In genomic region chr1:167393683-167394492, GRCm38 (mm10) we compare ENCODE assay signal across 7 mouse cellular contexts. TPM values are rescaled to one million over a fixed set of nuclear protein-coding genes. Genes with fewer than 3 reads are reported as not detected.
A peak's percentile ranks its signal among the peaks of the same experiment; 100 is the strongest.
DNase-seq lines count a peak whose midpoint lies in the region; ATAC-seq lines count a peak whose summit lies in the region.

Mgst3 (minus strand) TSS chr1:167393841.

- H3K9ac ChIP-seq in embryonic facial prominence, embryonic 11.5 days (replicated peaks; ENCODE audit: low read length): peak within 1 kb of the TSS; percentile 93
- H3K9ac ChIP-seq in midbrain, embryonic 13.5 days (replicated peaks): peak within 1 kb of the TSS; percentile 73

- peak within 1 kb of the TSS; percentile 78 for H3K4me2 ChIP-seq in embryonic facial prominence, embryonic 11.5 days (ENCODE audit: low read depth, low read length)
- H3K4me2 ChIP-seq in midbrain, embryonic 13.5 days (replicated peaks): peak within 1 kb of the TSS; percentile 87

- H3K9me3 ChIP-seq in embryonic facial prominence, embryonic 11.5 days (replicated peaks; ENCODE audit: control insufficient read depth, low read length): no peaks in the 10 kb centered on the region
- no peaks in the 10 kb centered on the region for H3K9me3 ChIP-seq in limb, embryonic 10.5 days (replicated peaks)
- no peaks in the 10 kb centered on the region for H3K9me3 ChIP-seq in midbrain, embryonic 13.5 days

- H3K4me3 ChIP-seq in embryonic facial prominence, embryonic 11.5 days (ENCODE audit: low read depth, low read length): peak within 1 kb of the TSS; percentile 61
- H3K4me3 ChIP-seq in limb, embryonic 10.5 days: peak within 1 kb of the TSS; percentile 80
- peak within 1 kb of the TSS; percentile 67 for H3K4me3 ChIP-seq in midbrain, embryonic 13.5 days (replicated peaks)

- peaks cover 5% of the 10 kb centered on the region; the same call in 1 of the 2 replicates for H3K27me3 ChIP-seq in embryonic facial prominence, embryonic 11.5 days (ENCODE audit: control insufficient read depth, insufficient read depth, low read length)
- H3K27me3 ChIP-seq in limb, embryonic 10.5 days (ENCODE audit: low read depth, poor library complexity, severe bottlenecking): peaks cover 39% of the 10 kb centered on the region
- peaks cover 25% of the 10 kb centered on the region for H3K27me3 ChIP-seq in midbrain, embryonic 13.5 days

- peaks cover 3% of the 10 kb centered on the region; the same call in 1 of the 2 replicates for H3K4me1 ChIP-seq in embryonic facial prominence, embryonic 11.5 days (ENCODE audit: control insufficient read depth, insufficient read depth, low read length)
- peaks cover 15% of the 10 kb centered on the region for H3K4me1 ChIP-seq in limb, embryonic 10.5 days
- peaks cover 14% of the 10 kb centered on the region for H3K4me1 ChIP-seq in midbrain, embryonic 13.5 days (replicated peaks)

- H3K27ac ChIP-seq in embryonic facial prominence, embryonic 11.5 days (replicated peaks; ENCODE audit: low read depth, low read length): peak within 1 kb of the TSS; percentile 78; the same call in 1 of the 2 replicates
- peak within 1 kb of the TSS; percentile 98 for H3K27ac ChIP-seq in limb, embryonic 10.5 days
- H3K27ac ChIP-seq in midbrain, embryonic 13.5 days: peak within 1 kb of the TSS; percentile 77

- WGBS in embryonic facial prominence, embryonic 11.5 days: under 1% methylated on average over 45 of the region's 45 CpGs
- under 1% methylated on average over 45 of the region's 45 CpGs for WGBS in limb, embryonic 10.5 days
- under 1% methylated on average over 45 of the region's 45 CpGs for WGBS in midbrain, embryonic 13.5 days

- peak; percentile 96 for DNase-seq in adrenal gland, postnatal 14 days
- peak; percentile 96 for DNase-seq in embryonic facial prominence, embryonic 11.5 days (ENCODE audit: low spot score)
- DNase-seq in kidney, adult 11 months: peak; percentile 94
- peak; percentile 95 for DNase-seq in limb, embryonic 10.5 days (ENCODE audit: low spot score)
- DNase-seq in spleen, adult 12 weeks (ENCODE audit: low spot score): peak; percentile 99

- ATAC-seq in embryonic facial prominence, embryonic 11.5 days (replicated peaks; ENCODE audit: insufficient number of reproducible peaks, low FRiP score, low TSS enrichment, low read depth): peak; percentile 93
- peak; percentile 74 for ATAC-seq in granulocyte monocyte progenitor cell, adult 5-6 weeks (replicated peaks; ENCODE audit: poor library complexity, severe bottlenecking)
- ATAC-seq in midbrain, embryonic 13.5 days: peak; percentile 96

- no peaks in the 10 kb centered on the region for H3K36me3 ChIP-seq in embryonic facial prominence, embryonic 11.5 days (replicated peaks; ENCODE audit: control insufficient read depth, insufficient read depth, low read depth, low read length)
- no peaks in the 10 kb centered on the region for H3K36me3 ChIP-seq in limb, embryonic 10.5 days
- H3K36me3 ChIP-seq in midbrain, embryonic 13.5 days: no peaks in the 10 kb centered on the region

RNA-seq across cellular contexts. Expression of gene Mgst3, which starts in this region (rescaled TPM):
- total RNA-seq in adrenal gland, postnatal 14 days (2021): 69.7 and 75.6 TPM in 2 replicates
- 49.5 and 61.3 TPM in 2 replicates for polyA plus RNA-seq in embryonic facial prominence, embryonic 11.5 days (2014; fragmentation: Nextera tagmentation; extraction: Ambion mirVana)
- total RNA-seq in granulocyte monocyte progenitor cell, adult 5-6 weeks (2014; fragmentation: Nextera tagmentation): 11.8 and 15.4 TPM in 2 replicates
- total RNA-seq in granulocyte monocyte progenitor cell, adult 5-6 weeks (2017): 7.6 and 9.1 TPM in 2 replicates
- polyA plus RNA-seq in limb, embryonic 10.5 days (2016; fragmentation: Nextera tagmentation; extraction: Ambion mirVana): 45.7 and 47.6 TPM in 2 replicates
- polyA plus RNA-seq in midbrain, embryonic 13.5 days (2015; fragmentation: Nextera tagmentation; extraction: Ambion mirVana): 80.2 and 83.6 TPM in 2 replicates

Comparison
In these comparisons a context has a peak if more than half of its experiments do, and no peak if none do; other contexts are left out.
1. Peak in every context shown above with its lines: DNase-seq, ATAC-seq, H3K4me3 ChIP-seq and H3K27ac ChIP-seq.